Mouse (Mus musculus) brain, embryonic 14.5 days (tissue): ENCODE results near the gene Fundc2.

Experiments used
- CTCF ChIP-seq: fragments of 200-500 bp; IDR thresholded peaks from 2 replicates; pipeline ENCODE4 v1.5.1; 2012; ENCODE audit warnings: inconsistent platforms, mild to moderate bottlenecking, moderate library complexity, borderline replicate concordance; ENCODE audit not compliant: insufficient read depth, insufficient read length; ENCODE audit errors: extremely low read depth
- POLR2A ChIP-seq: fragments of 200-500 bp; IDR thresholded peaks from 2 replicates; pipeline ENCODE4 v1.6.1; 2012; ENCODE audit warnings: mild to moderate bottlenecking, inconsistent platforms, borderline replicate concordance; ENCODE audit not compliant: poor library complexity, insufficient read depth, insufficient read length, severe bottlenecking; ENCODE audit errors: extremely low read depth

GRCm38 (mm10) chrX:75370197-75370596 is 12.0 kb upstream of the Fundc2 start:
- TF ChIP-seq CTCF = no peak
- TF ChIP-seq POLR2A = no peak
